Mouse (Mus musculus): ENCODE results near the gene Ccdc144b.

Gene Ccdc144b

DNA sequence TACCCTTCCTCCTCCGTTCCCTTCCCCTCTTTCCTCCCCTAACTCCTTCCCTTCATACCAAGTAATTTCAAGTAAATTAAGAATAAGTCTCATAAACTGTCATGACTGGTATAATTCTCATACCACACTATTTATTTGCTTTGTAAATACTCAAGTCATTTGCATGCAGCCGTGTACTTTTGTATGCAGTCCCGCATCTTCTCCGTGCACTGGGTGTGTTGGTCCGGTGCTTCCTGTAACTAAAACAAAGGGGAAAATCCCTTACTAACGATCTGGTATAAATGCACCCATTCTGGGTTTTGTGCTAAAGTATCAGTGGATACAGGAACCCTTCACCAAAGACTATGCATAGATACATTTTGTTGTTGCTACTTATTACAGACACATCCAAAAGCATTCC is 27.6 kb downstream of the Ccdc144b start:
- no peak for DNase-seq (ENCODE audit: low spot score)

GRCm38 (mm10) chr3:36011239-36011638 is 42.1 kb downstream of the Ccdc144b start:
- DNase-seq (ENCODE audit: low spot score) = no peak

GRCm38 (mm10) chr3:36008411-36009154 is 44.8 kb downstream of the Ccdc144b start:
- no peak for DNase-seq (ENCODE audit: low spot score)

- DNase-seq (ENCODE audit: low spot score) = no peak
Observed at GRCm38 (mm10) chr3:36004028-36004895, 49.1 kb downstream of the Ccdc144b start.

DNA sequence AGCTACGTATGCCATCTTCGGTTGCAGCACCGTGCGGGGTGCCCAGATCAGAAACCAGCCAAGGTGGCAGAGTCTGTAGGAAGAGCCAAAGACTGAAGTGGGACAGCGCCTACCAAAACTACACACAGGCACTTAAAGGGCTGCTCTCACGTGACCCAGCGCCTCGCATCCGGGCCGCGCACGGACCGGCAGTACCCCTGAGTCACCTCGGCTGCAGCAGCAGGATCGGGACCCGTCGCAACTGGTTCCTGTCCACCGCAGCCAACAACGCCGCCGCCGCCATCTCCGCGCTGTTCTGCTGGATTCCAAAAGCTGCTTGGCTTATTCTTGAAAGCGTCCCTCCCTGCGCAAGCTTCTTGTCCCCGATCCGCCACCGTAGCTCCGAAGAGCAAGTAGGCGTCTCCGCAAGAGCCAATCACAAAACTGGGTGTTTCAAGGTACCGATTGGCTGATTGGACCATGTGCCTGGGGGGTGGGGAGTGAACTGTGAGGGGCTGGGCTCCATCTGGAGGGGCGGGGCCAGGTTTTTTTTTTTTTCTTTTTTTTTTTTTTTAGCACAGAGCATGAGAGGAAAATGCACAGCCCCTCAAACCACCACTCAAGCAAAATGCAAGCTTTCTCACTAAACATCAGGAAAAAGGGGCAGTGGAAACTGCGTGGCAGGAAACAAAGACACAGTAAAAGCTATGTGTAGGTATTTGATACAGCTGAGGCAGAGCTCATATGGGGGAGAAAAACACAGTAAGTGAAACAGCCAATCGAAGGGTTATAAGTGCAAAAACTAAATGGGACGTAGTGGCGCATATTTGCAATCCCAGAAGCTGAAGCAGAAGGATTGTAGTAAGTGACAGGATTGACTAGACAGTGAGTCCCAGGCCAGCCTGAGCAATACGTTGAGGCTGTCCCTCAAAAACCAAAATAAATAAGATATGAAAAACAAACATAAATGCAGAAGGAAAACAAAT is 52.8 kb downstream of the Ccdc144b start, which contains the start of gene Mccc1:
Mccc1 (minus strand) TSS at position 404 of the 965 bp plus-strand sequence.
- peak; percentile 97 for DNase-seq (ENCODE audit: low spot score)

- no peak for DNase-seq (ENCODE audit: low spot score)
Observed at GRCm38 (mm10) chr3:35994552-35995531, 58.5 kb downstream of the Ccdc144b start.

DNA sequence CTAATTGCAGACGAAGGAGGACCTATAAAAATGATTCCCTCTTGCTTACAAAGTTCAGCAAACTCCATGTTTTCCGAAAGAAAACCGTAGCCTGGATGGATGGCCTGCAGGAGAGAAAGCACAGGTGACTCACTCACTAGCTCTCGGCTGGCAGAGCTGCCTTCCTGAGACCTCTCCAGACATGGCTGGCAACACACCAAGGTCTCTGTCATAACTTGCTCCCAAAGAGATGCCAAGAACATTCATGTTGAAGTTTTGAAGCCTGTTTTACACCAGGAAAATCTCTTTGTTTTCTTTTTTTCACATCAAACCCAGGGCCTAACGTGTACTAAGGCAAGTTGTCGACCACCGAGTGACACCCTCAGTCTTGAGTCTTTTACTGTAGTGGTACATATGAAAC is 62.6 kb downstream of the Ccdc144b start:
- no peak for DNase-seq (ENCODE audit: low spot score)

GRCm38 (mm10) chr3:35988031-35988430 is 65.3 kb downstream of the Ccdc144b start:
- DNase-seq (ENCODE audit: low spot score) = no peak

DNA sequence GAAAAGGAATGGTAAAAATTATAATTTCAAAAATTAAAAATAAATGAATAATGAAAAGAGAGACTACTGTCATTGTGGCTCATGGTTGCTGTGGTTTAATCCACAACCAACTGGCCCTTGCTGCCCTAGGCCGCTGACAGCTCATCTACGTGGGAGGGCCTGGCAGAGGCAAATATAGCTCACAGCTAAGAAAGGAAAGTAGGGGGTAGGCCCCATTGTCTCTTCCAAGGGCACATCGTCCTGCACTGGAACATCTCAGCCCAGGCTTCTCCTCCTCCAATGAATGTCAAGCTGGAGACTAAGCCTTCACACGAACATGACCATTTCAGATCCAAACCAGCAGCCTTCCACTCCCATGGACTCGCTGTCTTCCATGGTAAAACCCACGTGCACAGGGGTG is 67.1 kb downstream of the Ccdc144b start:
- DNase-seq (ENCODE audit: low spot score) = no peak

- DNase-seq (ENCODE audit: low spot score) = peak; percentile 55
Observed at GRCm38 (mm10) chr3:35973551-35973950, 79.8 kb downstream of the Ccdc144b start.

GRCm38 (mm10) chr3:35972985-35973384 is 80.4 kb downstream of the Ccdc144b start:
- DNase-seq (ENCODE audit: low spot score) = peak; percentile 58

DNA sequence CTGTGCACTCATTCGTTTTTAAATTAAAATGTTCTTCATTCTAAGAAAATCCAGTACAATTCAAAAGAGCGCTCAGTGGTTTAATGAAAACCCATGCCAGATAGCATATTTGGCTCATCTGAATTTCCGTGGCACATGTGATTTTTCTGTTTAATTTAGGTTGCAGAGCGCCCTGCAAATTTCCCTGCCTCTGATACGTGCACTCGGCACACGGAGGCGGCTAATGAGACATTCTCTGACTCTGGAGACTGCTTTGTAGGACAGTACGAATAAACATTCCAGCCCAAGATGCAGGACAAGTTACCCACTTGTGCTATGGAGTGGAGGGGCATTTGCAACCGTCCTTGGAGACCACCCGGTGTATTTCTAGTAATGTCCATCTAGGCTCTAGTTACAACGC is 82.2 kb downstream of the Ccdc144b start:
- DNase-seq (ENCODE audit: low spot score) = no peak

DNA sequence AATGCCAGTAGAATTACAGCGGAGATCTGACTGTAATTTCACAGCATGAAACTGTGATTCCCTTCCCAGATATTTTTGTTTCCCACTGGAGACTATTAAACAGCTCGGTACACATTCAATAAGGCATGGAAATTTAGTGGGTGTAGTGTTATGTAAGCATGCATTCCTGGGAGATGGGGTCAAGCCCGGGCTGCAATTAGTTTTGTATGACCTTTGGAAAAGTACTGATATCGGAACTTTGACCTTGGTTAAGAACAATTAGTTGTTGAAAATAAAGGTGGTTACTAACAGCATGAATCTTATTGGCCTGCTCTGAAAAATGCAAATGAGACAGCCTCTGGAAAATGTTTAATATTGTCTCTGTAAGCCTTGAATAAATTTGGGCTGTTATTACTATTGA is 82.9 kb downstream of the Ccdc144b start:
- no peak for DNase-seq (ENCODE audit: low spot score)

- DNase-seq (ENCODE audit: low spot score) = no peak
Observed at GRCm38 (mm10) chr3:35967366-35967921, 85.9 kb downstream of the Ccdc144b start.

- no peak for DNase-seq (ENCODE audit: low spot score)
Observed at GRCm38 (mm10) chr3:35966493-35966892, 86.9 kb downstream of the Ccdc144b start.

DNA sequence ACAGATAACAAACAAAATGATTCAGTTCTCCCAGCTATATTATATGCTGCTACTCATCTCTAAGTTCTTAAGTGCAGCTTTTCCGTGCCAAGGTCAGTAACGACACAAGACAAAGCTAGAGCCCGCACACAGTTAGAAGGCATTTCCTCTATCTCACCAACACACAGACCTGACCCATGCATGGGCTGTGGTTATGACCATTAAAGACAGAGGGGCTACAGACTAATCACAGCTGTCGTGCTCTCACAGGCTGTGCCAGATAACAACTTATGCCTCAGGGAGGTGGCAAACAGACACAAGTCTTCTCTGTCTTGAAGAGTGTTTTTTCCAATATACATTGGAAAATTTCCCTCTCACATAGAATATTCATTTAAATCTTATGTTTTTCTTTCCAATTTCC is 88.4 kb downstream of the Ccdc144b start:
- DNase-seq (ENCODE audit: low spot score) = no peak

DNA sequence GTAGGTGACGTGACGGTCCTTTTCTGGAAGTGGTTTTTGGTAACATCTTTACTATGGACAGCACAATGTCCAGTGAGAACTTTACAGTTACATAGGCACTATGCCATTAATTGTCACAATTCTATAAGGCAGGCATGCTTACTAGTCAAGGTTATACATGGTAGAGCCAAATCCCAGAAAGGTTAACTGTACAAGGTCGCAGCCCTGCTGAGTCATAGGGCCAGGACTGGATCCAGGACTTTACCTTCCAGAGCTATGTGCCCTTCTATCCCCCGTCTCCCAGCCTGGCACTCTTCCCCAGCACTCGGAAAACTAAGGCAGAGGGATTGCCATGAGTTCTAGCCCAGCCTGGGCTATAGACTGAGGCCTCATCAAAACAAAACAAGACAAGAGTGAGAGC is 89.4 kb downstream of the Ccdc144b start:
- DNase-seq (ENCODE audit: low spot score) = no peak

DNA sequence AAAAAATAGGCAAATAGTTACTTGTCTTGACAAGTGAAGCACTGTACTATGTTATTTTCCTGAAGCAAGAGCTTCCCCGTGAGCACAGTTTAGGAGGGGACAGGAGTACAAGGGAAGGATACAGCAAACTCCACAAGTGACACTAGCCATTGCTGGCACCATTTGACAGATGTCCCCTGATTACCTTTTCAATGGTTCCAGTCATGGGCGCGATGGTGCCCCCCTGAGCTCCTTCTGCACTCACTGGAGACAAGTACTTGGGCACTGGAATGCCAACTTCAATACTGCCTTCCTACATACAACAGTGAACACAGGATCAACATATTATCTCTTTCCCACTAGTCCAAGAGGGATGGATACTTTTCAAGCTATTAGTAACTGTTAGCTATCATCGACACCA is 89.9 kb downstream of the Ccdc144b start:
- DNase-seq (ENCODE audit: low spot score) = no peak

- DNase-seq (ENCODE audit: low spot score) = no peak
Observed at GRCm38 (mm10) chr3:35962967-35963366, 90.4 kb downstream of the Ccdc144b start.
